Mouse (Mus musculus) cortical plate, adult 2 months (tissue): Measurements from ENCODE around the gene Birc2. TPM values are rescaled to one million over a fixed set of nuclear protein-coding genes. Genes with fewer than 3 reads are reported as not detected.

Experiments
- H3K27ac ChIP-seq: fragments of 200-500 bp; 2 replicates; pipeline ENCODE4 v1.5.1; 2012; ENCODE audit warnings: low read length, control low read depth, inconsistent platforms; ENCODE audit not compliant: insufficient read depth
- H3K4me1 ChIP-seq: fragments of 200-500 bp; 2 replicates; pipeline ENCODE4 v1.6.1; 2011; ENCODE audit warnings: low read length; ENCODE audit not compliant: control insufficient read depth, insufficient read depth
- H3K4me3 ChIP-seq: fragments of 200-500 bp; 2 replicates; pipeline ENCODE4 v1.5.1; 2011; ENCODE audit warnings: mild to moderate bottlenecking, low read length, control low read depth; ENCODE audit not compliant: insufficient read depth
- CTCF ChIP-seq: fragments of 200-500 bp; IDR thresholded peaks from 2 replicates; pipeline ENCODE4 v1.5.1; 2011; ENCODE audit warnings: mild to moderate bottlenecking, control low read depth, low read length; ENCODE audit not compliant: insufficient read depth; ENCODE audit errors: extremely low read depth
- POLR2A ChIP-seq: fragments of 200-500 bp; IDR thresholded peaks from 2 replicates; pipeline ENCODE4 v1.6.1; 2011; ENCODE audit warnings: mild to moderate bottlenecking, low read length, control low read depth; ENCODE audit not compliant: insufficient read depth; ENCODE audit errors: extremely low read depth
- polyA plus RNA-seq: library from polyadenylated mRNA; depleted of rRNA; stranded (reverse); fragments of >200 nt; gene quantifications from 2 replicates; pipeline ENCODE4 v1.2.3, GENCODE M21; 2012

Gene Birc2
- polyA plus RNA-seq, 1 experiment: 27.4 TPM

DNA sequence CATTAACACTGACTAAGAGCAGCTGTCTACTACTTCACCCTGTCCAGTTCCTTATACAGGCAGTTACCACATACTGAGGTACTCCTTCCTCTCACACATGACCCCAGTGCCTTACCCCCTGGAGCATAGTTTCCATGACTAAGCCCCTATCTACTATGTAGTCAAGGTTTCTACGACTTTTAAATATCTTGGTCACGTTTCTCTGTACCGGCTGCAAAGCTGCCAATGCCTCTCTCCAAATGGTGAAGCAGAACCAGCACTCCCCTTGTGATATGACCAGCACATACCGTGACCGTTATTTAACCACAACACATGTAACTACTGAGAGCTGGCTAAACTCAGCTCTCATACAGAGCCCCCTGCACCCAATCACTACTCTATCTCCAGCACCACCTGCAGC lies 11.9 kb downstream of the Birc2 start:
- no peak overlapping the region for H3K27ac ChIP-seq
- H3K4me1 ChIP-seq: no peaks in the 10 kb centered on the region; the same call in 1 of the 2 replicates
- TF ChIP-seq CTCF (no peak), POLR2A (no peak)
- no peak overlapping the region for H3K4me3 ChIP-seq

DNA sequence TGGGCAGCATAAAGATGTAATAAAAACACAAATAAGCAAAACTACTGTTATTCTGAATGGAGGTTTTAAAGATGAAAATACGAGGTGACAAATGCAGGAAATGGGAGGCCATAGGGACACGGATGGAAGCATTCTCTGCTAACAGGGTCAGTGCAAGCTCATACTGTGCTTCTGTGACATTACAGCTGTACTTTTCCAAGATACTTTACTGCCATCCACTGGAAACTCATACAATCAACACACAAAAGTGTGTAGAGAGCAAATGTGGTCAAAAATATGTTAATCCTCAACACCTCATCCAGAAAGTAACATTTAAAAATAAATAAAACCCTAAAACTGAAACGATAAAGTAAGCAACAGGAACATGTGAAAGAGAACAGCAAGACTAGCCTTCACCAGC lies 14.1 kb downstream of the Birc2 start:
- no peaks in the 10 kb centered on the region; the same call in 1 of the 2 replicates for H3K4me1 ChIP-seq
- TF ChIP-seq POLR2A: no peak
- H3K4me3 ChIP-seq: no peak overlapping the region
- no peak overlapping the region for H3K27ac ChIP-seq

DNA sequence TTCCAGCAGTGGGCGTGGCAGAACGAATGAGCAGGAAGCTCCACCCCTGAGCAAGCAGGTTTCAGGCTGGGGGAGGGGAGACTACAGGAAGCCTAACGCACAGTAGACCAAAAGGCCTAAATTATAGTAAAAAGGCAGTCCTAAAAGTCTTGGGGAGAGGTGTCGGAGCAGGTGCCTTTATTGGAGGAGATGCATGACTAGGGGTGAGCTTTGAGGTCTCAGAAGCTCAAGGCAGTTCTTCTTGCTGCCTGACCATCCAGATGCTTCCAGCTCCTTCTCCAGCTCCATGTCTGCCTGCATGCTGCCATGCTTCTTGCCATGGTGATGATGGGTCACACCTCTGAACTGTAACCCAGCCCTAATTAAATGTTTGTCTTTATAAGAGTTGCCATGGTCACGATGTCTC lies 31.8 kb downstream of the Birc2 start:
- TF ChIP-seq CTCF (no peak), POLR2A (no peak)
- no peaks in the 10 kb centered on the region for H3K4me1 ChIP-seq
- no peak overlapping the region for H3K27ac ChIP-seq
- no peak overlapping the region for H3K4me3 ChIP-seq

DNA sequence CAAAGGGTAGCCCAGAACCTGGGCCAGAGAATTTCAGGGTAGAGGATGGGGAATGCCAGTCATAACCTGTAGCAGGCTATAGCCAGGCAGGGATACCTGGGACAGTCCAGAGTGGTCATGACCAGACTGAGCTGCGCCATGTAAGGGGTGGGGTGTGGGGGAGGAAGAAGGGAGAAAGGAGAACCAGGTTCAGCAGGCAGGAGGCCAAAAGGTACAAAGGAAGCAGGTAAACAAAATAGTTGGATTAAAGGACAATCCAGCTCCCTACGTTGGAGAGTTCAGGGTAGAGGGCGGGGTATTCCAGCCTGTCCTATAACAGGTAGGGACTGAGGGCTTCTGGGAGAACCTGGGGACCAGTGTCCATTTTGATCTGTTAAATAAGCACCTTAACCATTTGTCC lies 38.3 kb downstream of the Birc2 start:
- no peak for TF ChIP-seq POLR2A
- no peak for TF ChIP-seq CTCF
- no peak overlapping the region for H3K4me3 ChIP-seq
- H3K27ac ChIP-seq: no peak overlapping the region
- no peaks in the 10 kb centered on the region for H3K4me1 ChIP-seq

DNA sequence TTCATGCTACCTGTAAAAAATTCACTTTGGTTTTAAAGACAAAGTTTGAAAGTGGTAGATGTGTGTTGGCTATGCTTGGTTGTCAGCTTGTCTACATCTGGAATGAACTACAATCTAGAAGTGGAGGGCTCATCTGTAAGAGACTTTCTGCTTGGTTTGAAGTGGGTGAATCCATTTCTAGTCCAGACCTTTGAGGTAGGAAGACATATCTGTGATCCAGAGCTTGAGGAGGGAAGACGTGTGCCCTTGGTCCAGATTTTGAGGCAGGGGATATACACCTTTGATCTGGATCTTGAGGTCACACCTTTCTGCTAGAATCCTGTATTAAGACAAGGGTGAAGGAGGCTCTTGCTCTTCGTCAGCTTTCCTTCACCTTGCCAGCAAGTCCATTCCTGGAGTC lies 39.3 kb downstream of the Birc2 start:
- no peak overlapping the region for H3K4me3 ChIP-seq
- no peaks in the 10 kb centered on the region for H3K4me1 ChIP-seq
- TF ChIP-seq CTCF (no peak), POLR2A (no peak)
- H3K27ac ChIP-seq: no peak overlapping the region

DNA sequence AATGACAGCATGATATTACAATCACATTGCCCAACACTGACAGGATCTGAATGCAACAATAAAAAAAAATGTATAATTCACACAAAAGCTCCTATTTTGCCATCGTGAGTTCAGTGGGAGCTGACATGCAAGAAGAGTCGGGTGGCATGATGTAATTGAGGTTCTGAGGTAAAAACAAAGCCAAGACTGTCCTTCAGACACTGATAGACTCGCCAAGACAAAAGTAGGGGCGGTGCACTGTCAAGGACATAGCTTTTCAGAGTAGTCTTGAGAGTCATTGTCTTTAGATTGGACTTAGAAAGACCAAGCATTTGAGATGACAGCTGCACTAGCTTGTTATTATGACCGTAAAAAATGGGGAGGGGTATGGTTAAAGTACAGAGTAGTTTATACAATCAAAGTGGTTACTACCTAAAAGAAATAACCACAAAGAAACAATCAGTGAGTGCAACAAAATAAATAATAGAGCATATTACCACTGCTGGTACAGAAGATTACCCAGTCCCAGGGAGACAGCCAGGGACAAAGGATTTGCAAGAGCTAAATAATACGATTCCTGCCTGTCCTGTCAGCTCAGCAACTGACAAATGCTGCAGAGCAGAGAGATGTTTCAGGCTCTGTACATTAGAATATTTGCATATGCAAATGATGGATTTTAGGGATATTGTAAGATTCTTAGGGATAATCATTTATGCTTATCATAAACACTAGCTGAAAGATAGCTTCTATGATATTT lies 40.6 kb downstream of the Birc2 start:
- Histone ChIP-seq H3K4me3 (no peak overlapping the region), H3K4me1 (no peaks in the 10 kb centered on the region), H3K27ac (no peak overlapping the region)
- TF ChIP-seq POLR2A: no peak

DNA sequence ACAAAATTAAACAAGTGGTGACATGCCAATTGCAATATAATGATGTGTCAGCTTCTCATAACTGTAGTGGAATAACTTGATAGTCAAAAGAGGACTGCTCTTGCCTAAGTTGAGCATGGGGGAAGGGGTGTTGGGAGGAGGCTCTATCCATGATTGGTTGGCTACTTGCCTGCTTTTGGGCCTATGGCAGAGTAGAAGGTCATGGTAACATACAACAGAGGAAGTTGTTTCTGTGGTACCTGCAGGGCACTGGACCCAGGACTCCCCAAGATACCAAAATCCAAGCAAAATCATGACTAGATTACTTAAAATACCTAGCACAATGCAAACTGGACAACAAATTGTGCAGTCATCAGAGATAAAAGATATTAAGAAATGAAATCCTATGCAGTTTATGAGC lies 41.3 kb downstream of the Birc2 start:
- no peak overlapping the region for H3K27ac ChIP-seq
- no peak overlapping the region for H3K4me3 ChIP-seq
- no peaks in the 10 kb centered on the region for H3K4me1 ChIP-seq
- TF ChIP-seq POLR2A (no peak), CTCF (no peak)

DNA sequence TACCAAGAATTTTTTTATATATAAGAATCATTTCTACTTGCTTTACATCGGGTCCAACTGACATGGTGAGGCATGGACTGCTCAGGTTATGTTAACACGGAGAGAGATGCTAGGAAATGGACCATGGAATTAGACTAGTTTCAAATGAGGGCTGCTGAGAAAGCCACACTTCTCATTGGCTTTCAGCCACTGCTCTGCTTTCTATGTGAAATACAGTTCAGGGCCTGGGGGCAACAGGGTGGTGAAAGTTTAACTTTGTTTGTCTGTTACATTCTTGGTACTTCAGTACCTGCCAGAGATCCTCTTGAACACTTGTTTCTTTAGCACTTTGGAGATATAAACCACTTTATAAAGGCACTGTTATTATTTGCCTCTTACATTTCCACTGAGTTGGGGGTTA lies 43.3 kb downstream of the Birc2 start:
- H3K4me1 ChIP-seq: no peaks in the 10 kb centered on the region
- TF ChIP-seq POLR2A (no peak), CTCF (no peak)

DNA sequence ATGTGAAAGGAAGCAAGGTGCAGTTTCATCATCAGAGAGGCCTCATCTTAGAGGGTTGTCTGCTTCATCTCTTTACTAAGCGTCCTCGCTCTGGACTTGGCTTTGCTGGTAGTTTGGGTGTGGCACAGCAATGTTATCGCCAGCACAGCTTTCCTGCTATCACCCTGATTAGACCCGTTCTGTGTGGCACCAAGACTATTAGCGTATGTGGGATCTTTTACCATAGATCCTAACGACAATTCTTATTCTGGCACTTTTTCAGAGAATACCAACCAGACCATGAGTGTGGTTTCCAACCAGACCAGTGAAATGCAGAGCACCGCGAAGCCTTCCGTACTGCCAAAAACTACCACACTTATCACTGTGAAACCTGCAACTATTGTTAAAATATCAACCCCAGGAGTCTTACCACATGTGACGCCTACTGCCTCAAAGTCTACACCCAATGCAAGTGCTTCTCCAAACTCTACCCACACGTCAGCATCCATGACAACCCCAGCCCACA lies 46.2 kb downstream of the Birc2 start:
- no peak for TF ChIP-seq POLR2A
- TF ChIP-seq CTCF: no peak
- Histone ChIP-seq H3K27ac (no peak overlapping the region), H3K4me3 (no peak overlapping the region), H3K4me1 (no peaks in the 10 kb centered on the region)

More for the DNA sequence above, 43.3 kb downstream of the Birc2 start:
- Histone ChIP-seq H3K4me3 (no peak overlapping the region), H3K27ac (no peak overlapping the region)

DNA sequence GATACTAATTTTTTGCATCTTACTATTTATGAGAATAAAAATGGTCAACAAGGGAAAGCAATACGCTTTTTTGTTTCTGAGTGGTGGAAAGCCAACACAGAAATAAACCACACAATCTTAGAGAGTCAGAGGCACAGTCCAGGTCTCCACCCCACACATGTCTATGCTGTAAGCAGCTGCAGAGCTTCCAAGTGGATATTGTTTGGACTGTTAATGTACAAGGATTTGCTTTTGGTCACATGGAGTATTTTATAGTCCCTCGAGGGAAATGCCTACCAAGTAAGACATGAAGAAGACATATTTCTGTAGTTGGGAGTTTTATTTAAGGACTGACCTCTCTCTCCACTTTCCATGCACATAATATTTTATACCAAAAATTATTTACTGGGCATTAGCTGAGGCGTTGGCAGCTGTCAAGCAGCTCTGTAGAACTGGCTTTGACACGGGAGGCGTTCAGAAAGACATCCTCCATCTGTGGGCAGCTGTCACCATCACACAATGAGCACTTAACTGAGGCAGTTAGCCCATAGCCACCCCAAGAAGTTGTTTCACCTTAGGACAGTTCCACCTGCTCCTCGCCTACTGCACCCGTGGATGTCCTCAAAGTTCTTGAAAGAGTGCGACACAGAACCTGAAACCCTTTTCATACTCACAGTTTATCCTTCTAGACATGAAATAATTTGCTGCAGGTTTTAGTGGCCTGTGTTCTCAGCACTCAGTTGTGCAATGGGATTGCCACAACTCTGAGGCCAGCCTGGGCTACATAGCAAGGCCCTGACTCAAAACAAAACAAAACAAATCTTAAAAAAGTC lies 46.9 kb downstream of the Birc2 start:
- TF ChIP-seq CTCF: no peak
- TF ChIP-seq POLR2A: no peak
- Histone ChIP-seq H3K27ac (no peak overlapping the region), H3K4me1 (no peaks in the 10 kb centered on the region), H3K4me3 (no peak overlapping the region)
